Mouse (Mus musculus): ENCODE data around the gene Naip2.
"Not testable (repeated sequence)": the region's sequence is repeated elsewhere in the genome, so short reads cannot be mapped to it uniquely, and the experiment has no call there.

DNA sequence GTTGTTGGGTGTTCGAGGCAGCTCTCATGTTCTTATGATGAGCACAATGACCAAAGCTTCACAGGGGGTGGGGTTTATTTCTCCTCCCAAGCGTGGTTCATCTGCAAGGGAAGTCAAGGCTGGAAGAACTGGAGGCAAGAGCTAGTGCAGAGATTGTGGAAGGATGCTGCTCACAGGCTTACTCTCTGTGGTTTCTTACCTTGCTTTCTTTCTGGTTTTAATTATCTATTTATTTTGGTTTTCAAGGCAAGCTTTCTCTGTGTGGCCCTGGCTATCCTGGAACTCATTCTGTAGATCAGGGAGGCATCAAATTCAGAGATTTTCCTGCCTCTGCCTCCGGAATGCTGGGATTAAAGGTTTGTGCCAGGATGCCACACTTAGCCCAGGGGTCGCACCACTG, 44.3 kb upstream of the Naip2 start, which contains the start of gene Naip5:
- TF ChIP-seq POLR2A (IDR thresholded peaks at IDR 0.05; ENCODE audit: extremely low read depth, insufficient read depth, low read length); CTCF (IDR thresholded peaks at IDR 0.05; ENCODE audit: low read depth, low read length): not testable (repeated sequence)
